Mouse (Mus musculus) C2C12 (cell line): Measurements from ENCODE around the gene Ccdc138.

Experiments used
- CEBPB ChIP-seq: IDR thresholded peaks from one replicate; pipeline ENCODE4 v1.6.1; 2011; ENCODE audit warnings: low read depth, mild to moderate bottlenecking, control low read depth, moderate library complexity
- CTCF ChIP-seq: IDR thresholded peaks from one replicate; pipeline ENCODE4 v1.5.1; 2011; ENCODE audit not compliant: control insufficient read depth, insufficient read depth, insufficient read length
- MYOG ChIP-seq: IDR thresholded peaks from one replicate; pipeline ENCODE4 v1.6.1; 2011; ENCODE audit not compliant: control insufficient read depth, insufficient read length; ENCODE audit errors: extremely low read depth
- USF1 ChIP-seq: IDR thresholded peaks from one replicate; pipeline ENCODE4 v1.6.1; 2011; ENCODE audit warnings: low read depth, mild to moderate bottlenecking, control low read depth, moderate library complexity

GRCm38 (mm10) chr10:58532177-58532576, 34.4 kb downstream of the Ccdc138 start:
- TF ChIP-seq CEBPB (no peak), CTCF (no peak), USF1 (no peak), MYOG (no peak)
